Mouse (Mus musculus): Measurements from ENCODE around the gene Otx2.

GRCm38 (mm10) chr14:48656711-48657110, 16.9 kb downstream of the Otx2 start:
- TF ChIP-seq CTCF (IDR thresholded peaks at IDR 0.05 in 2 of 3, conservative IDR thresholded peaks at IDR 0.05 in 1 of 3; ENCODE audit: control insufficient read depth in 1 of 3, insufficient read depth in 1 of 3, low read depth in 2 of 3, low read length in 3 of 3, poor library complexity in 1 of 3, severe bottlenecking in 1 of 3) (no peak), ZNF384 (IDR thresholded peaks at IDR 0.05; ENCODE audit: low read depth, low read length) (no peak), MAX (IDR thresholded peaks at IDR 0.05; ENCODE audit: low read length) (no peak)
